Mouse (Mus musculus): ENCODE measurements around the gene Tbl1xr1.

Tbl1xr1 gene

DNA sequence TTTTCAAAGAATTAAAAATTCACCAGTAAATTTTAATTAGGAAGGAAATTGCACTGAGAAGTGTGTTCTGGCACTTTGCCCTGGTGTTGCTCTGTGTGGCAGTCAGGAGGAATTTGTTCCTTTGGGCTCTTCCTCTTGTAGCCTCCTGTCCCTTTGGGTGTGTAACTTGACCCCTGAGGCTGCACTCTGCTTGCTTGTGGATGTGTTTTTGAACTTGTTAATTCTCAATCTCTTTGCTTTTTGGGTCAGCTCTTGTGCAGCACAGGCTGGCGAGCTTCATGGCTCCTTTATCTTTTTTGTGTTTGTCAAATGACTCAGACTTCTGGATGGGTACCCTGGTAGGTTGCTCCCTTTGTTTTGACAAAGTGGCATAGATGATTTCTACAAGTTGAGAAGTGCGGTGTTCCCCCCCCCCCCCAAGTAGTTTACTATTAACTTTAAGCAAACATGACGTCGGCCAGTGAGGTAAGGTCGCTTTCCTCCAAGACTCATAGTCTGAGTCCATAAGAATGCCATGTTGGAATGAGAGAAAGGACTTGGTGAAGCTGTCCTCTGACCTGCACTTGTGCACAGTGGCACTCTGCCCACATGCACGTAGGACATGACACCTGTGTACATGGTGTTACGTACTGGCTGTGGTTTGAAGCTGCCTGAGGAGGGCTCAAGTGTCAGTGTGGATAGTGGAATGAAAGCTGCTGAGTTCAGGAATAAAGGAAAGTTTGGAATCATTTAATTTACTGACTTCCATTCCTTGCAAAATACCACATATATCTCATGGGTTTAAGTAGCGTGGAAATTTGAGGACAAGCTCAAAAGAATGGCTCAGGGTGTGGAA is 14.2 kb downstream of the Tbl1xr1 start:
- DNase-seq (ENCODE audit: low spot score), result no peak

DNA sequence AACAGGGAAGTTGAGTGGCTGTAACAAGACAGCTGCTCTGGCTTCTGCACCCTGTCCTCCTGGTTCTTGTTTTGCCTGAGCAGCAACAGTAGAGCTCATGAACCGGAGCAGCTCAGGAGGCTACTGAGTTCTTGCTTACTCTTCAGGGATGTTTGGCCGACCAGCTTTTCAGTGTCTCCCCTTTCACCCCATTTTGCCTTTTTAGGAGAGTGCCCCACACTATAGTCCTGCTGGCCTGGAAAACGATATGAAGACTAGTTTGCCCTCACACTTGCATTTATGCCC is 14.8 kb downstream of the Tbl1xr1 start:
- DNase-seq (ENCODE audit: low spot score), result no peak

DNA sequence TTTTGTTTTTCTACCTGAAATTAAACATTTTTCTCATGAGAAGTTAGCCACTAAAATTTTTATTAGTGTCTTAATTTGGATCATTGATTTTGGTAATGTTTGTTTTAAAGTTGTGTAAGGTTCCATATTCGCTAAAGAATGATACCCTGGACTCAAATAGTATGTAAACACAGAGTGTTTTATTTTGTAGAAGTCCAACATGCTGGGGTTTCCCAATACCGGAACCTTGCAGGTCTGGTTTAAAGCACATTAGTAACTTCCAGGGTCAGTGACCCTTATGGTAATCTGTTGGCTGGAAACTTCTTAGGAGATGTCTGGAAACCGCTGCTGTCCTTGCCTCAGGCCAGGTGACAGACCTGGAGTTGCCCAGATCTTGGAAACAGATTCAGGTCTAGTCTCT is 15.2 kb downstream of the Tbl1xr1 start:
- DNase-seq (ENCODE audit: low spot score), result no peak

DNA sequence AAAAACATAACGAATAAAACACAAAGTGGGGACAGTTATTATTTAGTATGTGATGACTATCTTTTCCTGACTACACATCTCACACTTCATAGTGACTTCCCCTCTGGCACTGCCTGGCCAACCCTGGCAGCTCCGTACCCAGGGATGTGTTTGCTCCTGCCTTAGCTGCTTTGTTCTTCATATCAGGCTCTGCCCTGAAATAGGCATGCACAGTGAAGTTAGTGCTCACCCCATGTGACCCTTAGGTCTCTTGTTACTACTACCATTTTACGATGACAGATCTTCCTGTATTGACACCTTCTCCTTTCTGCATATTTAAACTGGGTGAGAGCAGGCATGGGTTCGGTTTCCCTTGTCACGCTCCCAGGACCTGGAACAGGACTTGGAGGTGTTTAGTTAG is 16.3 kb downstream of the Tbl1xr1 start:
- DNase-seq (ENCODE audit: low spot score), result no peak

DNA sequence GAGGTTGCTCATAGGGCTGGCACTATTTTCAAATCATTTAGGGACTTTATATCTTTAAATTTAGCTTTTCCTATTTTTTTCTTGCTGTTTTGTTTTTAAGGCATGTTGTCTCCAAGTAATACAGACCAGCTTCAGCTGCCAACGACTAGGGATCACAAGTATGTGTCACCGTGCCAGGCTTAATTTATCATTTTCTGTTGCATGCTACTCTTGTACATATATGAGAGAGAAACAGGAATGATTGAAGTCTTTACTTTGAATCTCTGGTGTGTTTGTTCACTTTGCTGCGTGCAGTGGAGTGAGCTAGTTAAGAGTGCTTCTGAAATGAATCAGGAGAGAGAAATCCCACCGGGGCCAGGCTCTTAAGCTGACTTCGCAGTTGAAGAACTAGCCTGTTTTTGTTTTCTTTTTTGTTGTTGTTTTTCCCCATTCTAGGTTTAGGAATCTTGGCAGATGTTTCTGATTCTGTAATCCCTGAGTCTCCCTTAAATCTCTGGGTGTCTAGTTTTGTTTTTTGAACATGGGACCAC is 27.6 kb downstream of the Tbl1xr1 start:
- DNase-seq (ENCODE audit: low spot score), result no peak

DNA sequence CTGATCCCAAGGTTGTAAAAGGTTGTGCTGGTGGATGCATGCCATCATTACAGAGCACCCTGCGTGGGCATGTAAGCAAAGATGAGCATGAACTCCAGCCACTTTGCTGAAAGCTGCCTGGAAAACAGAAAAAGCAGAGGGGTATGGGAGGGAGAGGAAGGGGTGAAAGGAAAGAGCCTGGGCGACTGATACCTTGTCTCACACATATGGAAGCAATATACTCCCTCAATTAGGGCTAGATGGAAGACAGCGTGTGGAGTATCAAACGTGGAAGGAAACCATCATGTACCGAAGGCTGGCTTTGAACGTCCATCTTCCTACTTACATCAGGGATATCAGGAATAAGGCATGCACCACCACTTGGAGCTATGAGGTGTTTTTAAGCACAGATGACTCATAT is 29.0 kb downstream of the Tbl1xr1 start:
- DNase-seq (ENCODE audit: low spot score), result peak; percentile 26

DNA sequence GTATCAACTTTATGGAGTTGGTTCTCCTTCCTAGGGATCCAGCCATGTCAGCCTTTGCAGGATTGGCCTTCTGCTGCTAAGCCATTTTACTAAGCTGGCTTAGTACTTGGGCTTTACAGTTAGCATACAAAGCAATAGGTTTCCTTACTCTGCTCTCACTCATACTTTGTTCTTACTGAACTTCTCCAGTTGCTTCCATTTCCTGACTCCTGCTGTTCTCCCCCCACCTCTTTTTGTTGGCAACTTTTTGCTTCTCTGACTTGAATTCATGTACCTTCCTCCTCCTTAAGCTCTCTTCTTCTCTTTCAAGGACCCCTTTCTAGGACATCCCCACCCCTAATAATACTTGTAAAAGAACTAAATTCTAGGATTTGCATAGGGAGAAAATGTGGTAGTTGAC is 31.6 kb downstream of the Tbl1xr1 start:
- DNase-seq (ENCODE audit: low spot score), result no peak

DNA sequence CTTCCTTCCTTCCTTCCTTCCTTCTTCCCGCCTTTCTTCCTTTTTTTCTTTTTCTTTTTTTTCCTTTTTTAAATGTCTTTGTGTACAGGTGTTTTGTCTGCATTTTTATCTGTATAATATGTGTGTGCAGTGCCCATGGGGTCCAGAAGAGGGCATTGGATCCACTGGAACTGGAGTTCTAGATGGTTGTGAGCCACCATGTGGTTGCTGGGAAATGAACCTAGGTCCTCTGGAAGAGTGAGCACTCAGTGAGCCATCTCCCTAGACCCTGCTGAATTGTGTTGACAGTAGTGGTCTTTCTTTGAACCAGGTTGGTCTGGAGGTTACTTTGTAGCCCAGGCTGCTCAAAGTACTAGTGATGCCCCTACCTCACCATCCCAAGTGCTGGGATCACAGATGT is 33.2 kb downstream of the Tbl1xr1 start:
- DNase-seq (ENCODE audit: low spot score), result no peak

DNA sequence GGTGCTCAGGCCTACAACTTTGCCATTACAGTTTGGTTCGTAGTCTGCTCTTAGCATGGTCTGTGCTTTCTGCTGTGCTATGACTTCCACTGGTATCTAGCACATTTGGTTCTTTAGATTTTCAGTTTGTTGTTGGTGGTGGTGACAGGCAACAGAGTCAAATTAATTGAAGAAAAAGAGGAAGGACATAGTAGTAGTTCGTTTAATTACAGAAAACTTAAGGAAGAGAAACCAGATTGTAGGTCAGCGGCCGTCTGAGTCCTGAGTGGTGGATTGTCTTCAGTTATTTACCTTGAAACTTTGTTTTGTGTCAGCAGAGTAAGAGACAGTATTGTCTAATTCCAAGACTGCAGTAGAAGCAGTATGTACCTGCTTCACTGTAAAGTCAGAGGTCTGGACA is 37.3 kb downstream of the Tbl1xr1 start:
- DNase-seq (ENCODE audit: low spot score), result no peak

DNA sequence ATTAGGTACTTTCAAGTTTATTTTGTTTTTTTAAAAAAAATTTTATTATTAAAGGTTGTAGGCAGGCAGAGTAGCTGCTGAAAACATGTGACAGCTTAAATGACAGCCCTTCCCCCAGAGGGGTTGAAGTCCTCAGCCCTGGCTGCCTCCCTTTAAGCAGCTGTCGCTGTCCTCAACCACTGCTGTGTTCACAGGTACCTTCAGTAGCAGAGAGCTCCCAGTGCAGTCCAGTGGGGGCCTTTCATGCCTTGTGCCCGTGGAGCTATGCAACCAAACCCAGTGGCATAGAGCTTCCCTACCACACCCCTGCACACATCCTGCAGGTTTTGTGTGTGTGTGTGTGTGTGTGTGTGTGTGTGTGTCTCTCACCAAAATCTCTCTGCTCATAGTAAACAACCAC is 38.8 kb downstream of the Tbl1xr1 start:
- no peak for DNase-seq (ENCODE audit: low spot score)

DNA sequence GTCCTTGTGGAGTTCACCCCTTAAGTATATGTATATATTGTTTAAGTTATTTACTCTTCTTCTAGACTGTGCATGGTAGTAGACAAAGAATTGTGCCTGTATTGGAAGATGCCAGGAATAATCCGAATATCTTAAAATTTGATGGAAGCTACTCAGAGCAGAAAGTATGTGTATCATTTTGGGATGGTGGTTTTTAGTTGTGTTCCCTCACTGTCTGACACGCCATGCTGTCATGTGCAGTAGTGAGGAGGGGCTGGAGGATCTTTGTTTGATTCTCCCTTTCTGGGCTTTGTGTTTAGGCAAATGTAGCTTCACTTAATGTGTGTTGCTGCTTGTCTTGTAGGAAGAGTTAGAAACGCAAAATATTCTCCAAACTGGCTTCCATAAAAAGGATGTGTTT is 39.2 kb downstream of the Tbl1xr1 start:
- no peak for DNase-seq (ENCODE audit: low spot score)

DNA sequence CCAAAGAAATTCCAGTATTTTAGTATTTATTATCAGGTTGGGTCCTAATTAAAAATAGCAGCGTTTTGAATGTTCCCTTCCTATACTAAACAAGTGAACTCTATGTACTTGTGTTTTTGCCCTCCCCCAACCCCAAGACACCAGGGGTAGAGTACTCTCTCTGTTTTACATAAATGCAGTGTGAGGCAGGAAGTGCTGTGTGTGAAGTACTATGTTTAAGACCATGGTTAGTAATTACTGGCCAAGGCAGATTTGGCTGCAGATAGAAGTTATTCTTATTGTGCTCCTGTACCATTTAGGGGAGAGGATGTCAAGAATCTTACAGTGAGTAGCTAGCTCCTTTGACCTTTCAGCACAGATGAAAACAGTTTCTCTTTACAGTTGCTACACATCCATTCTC is 39.7 kb downstream of the Tbl1xr1 start:
- DNase-seq (ENCODE audit: low spot score), result no peak

DNA sequence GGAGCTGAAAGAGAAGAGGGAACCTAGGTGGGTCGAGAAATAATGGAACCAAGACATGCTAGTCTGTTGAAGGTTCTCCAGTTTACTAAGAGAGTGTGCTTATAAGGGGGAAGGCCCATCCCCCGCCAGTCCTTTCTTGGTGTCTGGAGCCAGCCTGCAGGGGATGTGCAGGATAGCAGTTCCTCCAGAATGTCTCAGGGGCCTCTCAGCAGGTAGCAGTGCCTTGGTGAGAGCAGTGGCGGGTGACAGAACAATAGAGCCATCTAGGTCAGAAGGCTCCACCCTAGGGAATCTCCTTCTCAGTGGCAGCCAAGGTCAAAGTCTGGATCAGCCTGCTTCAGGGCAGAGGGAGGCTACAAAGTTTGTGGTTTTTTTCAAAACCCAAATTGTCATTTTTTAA is 45.3 kb downstream of the Tbl1xr1 start:
- DNase-seq (ENCODE audit: low spot score), result no peak

DNA sequence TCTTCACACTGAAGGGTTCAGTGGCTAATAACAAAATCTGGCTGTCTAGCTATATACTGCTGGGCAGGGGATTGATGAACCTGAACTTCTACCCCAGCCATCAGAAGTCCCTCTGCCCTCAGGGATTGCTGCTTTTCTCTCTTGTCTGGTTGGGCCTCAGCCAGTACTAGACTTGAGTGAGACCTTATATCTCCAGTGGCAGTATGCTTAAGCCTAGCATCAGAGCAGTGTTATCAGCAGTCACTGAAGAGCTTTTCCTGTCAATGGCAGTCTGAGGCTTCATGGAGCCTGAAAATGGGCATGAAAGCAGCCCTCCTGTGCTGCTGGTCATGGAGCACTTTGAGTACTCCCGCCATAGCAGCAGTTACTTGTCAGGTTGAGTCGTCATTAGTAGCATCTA is 46.7 kb downstream of the Tbl1xr1 start:
- no peak for DNase-seq (ENCODE audit: low spot score)

DNA sequence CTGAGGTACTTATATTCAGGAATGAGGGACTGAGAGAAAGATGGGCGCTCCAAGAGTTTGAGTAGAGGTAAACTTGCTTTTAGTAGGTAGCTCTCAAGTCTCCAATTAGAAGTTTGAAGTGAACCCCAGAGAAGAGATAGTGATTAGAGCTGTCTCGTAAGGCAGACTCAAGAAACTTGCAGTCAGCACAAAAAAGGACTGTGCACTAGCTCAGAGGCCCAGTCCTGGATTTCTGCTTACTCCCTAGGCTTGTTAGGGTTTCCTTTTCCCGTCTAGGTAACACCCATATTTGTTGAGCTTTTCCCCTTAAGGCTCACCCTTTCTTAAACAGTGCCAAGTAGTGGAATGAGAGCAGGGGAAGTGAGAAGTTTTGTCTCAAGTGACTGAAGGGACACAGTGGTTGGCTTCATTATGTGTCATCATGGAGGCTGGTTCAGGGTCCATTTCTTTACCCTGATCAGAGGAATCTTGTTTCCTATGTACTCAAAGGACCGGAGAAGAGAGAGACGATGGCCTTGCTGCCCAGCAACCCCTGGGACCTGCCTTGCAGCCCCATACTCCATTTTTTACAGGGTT is 49.9 kb downstream of the Tbl1xr1 start:
- no peak for DNase-seq (ENCODE audit: low spot score)

DNA sequence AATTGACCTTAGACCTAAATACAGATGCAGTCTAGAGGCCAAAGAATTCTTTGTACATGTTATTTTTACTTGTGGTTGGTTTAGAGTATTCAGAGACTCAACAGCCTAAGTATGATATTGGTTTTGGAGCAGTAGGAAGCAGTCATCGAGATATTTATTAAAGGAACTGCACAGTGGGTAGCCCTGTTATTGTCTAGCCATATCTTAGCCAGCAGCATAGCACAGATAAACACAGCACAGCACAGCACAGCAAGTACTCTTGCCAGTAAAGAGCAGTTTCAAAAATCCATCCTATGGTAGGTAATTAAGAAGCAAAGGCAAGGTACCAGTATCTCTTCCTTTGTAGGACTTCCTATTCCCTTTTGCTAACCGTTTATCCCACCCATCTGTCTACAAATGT is 54.8 kb downstream of the Tbl1xr1 start:
- no peak for DNase-seq (ENCODE audit: low spot score)

DNA sequence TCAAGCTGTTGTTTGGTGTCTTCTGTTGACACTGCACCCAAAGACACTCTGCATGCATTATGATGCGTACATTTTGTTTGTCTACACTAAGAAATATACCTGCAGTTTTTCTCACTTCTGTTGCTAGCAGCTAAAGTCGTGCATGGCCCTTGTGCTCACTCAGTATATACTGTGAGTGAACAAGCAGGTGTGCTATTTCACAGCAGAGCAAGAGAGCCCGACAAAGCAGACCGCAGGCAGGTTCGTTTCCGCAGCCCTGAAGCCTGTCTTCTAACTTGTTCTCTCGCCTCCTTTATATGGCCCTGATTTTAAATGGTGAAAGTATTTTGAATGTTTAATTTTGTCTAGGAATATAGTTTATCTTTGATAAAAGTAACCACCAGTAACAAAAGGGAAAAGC is 57.2 kb downstream of the Tbl1xr1 start:
- DNase-seq (ENCODE audit: low spot score), result no peak

DNA sequence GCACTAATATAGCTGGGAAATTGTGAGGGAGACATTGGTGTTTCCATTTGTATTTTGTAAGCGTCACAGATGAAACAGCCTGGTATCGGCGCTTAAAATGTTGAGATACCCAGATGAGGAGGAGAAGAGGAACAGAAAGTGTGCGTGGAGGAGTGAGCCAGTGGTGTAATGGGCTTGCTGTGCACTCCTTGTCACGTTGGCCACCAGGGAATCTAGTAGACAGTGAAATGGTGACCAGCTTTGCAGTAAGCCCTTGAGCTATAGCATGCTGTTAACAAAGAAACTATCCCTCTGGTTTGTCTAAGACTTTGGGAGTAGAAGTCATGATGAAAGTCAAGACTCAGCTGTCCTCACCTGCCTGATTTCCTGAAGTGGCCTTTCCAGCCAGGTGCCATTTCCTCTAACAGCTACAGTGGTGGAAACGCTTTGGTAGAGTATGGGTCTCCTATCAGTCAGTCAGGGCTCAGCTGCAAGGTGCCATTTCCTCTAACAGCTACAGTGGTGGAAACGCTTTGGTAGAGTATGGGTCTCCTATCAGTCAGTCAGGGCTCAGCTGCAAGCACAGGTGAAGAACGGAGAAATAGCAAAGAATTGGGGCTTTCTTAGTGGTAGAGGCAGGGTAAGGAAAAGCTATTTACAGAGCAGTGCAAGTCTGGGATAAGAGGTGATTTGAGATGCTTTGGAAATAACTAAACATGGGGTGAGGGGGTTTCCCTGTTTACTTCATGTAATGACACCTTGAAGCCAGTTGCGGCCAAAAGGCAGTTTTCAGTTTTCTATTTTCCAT is 61.5 kb downstream of the Tbl1xr1 start:
- no peak for DNase-seq (ENCODE audit: low spot score)

DNA sequence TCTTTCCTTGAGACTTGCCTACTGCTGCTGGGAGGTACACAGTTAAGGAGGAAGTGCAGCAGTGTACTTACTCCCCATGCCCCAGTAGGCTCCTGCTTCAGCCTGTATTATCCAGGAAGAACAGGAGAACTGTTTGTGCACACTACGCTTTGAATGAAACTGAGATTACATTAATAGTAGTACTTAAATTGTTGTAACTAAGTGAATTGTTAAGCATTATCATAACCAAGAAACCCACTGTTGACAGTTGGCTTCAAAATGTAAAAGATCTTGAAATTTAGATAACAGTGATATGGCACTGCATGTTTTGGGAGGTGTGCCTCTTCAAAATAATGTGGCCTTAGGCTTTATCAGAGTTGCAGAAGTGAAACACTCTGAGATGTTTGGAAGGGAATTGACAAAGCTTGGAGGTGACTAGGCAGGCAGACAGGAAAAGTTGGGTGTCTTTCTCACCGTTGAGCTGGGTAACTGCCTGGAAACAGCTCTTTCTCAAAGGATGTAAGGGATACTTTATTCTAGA is 62.2 kb downstream of the Tbl1xr1 start:
- no peak for DNase-seq (ENCODE audit: low spot score)

DNA sequence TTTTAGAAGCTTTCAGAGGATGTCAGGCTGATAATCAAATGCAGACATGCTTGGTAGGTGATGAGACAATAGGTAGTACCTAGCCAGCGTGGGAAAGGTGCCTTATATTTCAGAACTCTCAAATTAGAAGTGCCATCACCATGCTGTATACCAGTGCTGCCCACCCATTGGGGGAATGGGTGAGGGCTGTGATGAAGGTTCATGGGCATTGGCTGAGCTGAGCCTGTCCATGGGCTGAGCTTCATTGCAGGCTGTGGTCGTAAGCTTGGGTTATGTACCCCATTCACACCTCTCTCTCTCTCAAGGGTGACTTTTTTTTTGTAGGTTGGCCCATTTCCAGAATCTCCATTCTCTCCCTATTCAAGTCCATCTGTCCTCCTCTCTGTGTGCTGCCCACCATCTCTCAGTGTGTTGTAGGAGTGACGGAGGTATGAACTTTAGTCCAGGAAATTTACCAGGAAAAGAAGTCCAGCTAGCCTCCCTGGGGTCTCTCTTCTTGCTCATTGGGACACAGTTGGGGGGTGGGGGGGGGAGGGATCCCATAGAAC is 63.7 kb downstream of the Tbl1xr1 start:
- no peak for DNase-seq (ENCODE audit: low spot score)

DNA sequence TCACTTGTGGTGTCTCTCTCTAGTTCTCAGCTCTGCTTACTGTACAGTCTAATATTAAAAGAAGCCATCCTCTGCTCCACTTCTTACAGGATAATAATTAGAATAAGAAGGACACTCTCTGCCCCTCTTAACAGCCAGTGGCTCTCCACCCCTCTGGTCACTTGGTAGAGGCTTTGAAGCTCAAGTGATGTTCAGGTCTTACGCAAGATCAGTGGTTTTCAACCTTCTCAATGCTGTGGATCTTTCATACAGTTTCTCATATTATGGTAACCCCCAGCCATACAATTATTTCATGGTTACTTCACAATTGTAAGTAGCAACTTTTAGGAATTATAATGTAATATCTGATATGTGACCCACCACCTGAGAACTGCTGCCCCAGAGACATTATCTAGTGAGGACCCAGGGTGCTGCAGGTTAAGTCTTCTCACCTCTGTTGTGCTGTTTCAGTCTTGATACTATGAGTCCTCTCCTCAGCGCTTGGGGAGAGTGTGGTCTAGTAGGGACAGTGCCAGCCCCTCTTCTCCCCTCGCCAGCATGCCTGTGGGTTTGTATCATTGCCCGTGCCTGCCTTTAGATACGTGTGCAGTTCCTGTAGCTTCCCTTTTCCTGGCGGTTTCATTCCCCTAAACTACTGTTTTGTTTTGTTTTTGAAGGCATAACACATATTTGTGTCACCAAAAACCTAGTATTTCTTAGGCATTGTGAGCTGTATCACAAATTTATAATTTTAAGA is 65.7 kb downstream of the Tbl1xr1 start:
- DNase-seq (ENCODE audit: low spot score), result no peak
